Mouse (Mus musculus): ENCODE results near the gene Ttc30a2. TPM values are rescaled to one million over a fixed set of nuclear protein-coding genes. Genes with fewer than 3 reads are reported as not detected.
A peak's percentile ranks its signal among the peaks of the same experiment; 100 is the strongest.
"Not testable (repeated sequence)": the region's sequence is repeated elsewhere in the genome, so short reads cannot be mapped to it uniquely, and the experiment has no call there.

The Ttc30a2 gene
- total RNA-seq (2021), result under 1 TPM in 1 of 2 experiments, not detected in 1; 0.27 TPM

DNA sequence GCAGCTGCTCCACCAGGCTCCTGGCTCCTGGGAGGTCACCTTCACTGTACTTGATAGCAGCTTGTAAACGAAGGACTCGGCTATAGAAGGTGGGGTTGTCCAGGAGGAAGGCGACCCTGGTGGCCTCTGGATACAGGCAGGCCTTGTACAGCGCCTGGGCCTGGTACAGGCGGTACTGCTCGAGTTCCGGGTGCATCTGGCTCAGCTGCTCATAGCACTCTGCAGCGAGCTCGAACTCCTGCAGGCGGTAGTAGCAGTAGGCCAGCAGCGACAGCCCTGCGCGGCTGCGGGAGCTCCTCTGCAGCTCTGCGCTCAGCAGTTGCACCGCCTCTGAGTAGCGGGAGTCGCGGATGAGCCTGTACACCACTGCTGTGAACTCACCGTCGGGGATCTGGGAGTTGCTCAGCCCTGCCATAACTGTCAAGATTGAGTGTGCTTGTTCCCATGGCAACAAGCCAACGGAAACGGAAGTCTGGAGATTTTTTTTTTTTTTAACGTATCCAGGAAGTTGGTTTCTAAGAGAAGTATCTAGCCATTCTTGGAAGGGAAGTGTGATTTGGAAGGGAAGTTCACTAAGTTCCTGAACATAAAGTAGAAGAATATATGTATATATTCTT lies at the start of gene Ttc30a2:
Gene Ttc30a2 (minus strand): TSS at position 419 of the 617 bp plus-strand sequence.
- not testable (repeated sequence) for DNase-seq (ENCODE audit: extremely low spot score in 1 of 2, low spot score in 1 of 2)

DNA sequence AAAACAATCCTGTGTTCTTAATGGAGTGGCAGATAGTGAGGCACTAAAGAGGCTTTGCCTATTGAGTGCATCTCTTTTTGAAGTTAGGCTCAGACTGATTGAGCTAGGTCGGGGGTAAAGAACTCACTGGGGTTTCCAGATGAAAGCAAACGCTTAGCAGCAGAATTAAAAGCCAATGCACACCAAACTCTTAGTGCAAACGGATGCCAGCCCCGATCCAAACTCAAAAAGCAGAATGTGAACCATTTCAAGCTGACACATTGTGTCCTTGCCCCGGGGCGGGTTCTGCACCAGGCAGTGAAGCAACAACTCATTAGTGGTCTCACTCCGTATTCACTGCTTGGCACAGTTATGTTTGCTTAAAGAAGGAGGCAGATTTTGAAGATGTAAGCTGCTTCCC lies 38.9 kb upstream of the Ttc30a2 start:
- no peak for DNase-seq (ENCODE audit: extremely low spot score in 1 of 2, low spot score in 1 of 2)

DNA sequence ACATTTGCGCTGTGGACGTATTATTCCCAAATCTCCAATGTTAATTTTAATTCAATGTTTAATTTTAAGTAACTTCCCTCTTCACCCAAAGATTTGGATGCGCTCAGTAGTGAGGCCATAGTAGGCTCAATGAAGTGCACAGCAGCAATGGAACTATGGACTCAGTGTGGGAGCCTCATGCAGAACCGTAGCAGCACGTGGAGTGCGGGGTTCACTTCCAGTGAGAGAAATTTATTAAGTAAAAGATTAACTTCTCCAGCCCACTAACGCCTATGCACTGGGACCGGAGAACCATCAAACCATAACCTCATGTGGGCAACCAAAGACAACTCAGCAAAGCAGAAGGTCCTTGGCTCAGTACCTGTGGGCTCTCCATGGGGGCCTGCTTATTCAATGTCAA lies 38.2 kb upstream of the Ttc30a2 start:
- no peak for DNase-seq (ENCODE audit: extremely low spot score in 1 of 2, low spot score in 1 of 2)

DNA sequence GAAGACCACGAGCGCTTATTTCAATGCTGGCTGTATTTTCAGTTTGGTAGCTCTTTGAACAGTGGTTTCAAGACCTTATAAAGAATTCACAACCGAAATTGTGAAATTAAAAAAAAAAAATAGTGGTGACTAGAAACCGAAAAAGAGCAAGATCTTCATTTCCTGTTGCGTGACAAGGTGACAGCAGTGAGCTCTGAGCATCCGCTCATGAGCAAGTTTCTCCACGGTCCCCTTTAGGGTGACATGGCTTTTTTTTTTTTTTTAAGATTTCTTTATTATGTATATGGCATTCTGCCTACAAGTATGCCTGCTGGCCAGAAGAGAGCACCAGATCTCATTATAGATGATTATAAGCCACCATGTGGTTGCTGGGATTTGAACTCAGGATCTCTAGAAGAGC lies 37.5 kb upstream of the Ttc30a2 start:
- no peak for DNase-seq (ENCODE audit: extremely low spot score in 1 of 2, low spot score in 1 of 2)

DNA sequence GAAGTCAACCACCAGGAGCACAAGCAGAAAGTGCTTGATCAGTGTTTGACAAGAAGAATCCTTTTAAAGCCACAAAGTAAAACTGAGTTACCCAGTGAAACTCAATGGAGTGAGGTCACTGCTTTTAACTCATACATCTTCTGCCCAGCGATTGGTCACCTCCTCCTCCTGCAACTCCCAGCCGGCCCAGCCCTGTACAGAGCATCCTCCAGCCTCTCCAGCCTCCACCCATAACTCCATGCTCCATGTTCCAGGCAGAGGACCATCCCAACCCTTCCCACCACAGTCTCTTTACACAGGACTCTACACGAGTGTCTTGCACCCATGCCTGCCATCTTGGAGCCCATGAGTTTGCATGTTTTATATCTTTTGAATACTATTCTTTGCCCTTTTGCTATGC lies 36.7 kb upstream of the Ttc30a2 start:
- DNase-seq (ENCODE audit: extremely low spot score in 1 of 2, low spot score in 1 of 2), result no peak

DNA sequence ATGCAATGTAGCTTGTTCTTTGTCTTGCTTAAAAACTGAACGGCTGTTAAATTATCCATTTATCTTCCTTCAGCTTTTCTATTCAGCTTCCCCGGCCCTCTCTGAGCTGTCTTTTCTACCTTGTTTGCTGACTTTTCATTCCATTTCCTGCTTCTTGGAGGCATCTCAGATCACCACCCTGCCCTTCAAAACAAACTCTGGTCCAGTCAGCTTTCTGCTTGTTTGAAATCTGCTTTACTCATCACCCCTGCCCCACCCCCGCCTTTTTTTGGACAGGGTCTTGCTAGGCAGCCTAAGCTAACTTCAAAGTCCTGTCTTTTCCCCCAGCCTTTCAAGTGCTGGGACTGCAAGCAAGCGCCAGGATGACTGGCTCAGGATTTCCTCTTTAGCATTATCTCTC lies 28.2 kb upstream of the Ttc30a2 start:
- no peak for DNase-seq (ENCODE audit: extremely low spot score in 1 of 2, low spot score in 1 of 2)

DNA sequence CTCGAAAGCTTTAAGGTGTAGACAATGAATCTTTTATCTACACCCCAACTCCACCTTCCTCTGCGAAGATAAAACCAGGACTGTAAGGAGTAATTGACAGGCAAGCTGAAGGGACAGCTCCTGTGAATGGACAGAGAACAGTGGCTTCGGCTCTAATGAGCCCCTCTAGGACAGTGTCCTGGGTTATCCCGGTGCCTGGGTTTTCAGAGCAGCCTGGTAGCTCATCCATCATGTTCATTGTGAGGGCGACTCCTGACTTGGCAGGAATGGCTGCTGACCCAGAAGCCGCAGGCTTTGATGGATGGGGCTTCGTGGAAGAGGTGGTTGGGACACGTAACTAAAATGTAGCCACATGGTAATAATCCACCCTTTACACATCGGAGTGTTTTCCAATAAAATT lies 24.9 kb upstream of the Ttc30a2 start:
- DNase-seq (ENCODE audit: extremely low spot score in 1 of 2, low spot score in 1 of 2), result no peak

DNA sequence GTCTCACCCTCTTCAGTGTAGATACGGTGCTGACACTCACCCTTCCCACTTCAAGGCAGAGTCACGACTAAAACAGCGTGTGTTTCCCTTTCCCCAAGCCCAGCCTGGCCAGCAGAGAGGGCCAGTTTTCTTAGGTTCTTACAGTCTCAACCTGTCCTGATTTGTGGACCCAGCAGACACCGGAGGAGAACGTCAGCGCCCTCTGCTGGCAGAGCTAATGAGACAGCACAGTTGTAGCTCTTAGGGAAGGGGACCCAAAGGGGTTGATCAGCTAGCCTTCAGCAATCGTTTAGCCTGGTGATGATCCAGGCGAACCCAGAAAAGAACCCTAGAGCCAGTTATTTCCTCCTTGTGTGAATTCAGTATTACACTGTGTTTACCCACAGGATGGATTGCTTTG lies 23.4 kb upstream of the Ttc30a2 start:
- DNase-seq (ENCODE audit: extremely low spot score in 1 of 2, low spot score in 1 of 2), result peak; percentile 64 to 87

DNA sequence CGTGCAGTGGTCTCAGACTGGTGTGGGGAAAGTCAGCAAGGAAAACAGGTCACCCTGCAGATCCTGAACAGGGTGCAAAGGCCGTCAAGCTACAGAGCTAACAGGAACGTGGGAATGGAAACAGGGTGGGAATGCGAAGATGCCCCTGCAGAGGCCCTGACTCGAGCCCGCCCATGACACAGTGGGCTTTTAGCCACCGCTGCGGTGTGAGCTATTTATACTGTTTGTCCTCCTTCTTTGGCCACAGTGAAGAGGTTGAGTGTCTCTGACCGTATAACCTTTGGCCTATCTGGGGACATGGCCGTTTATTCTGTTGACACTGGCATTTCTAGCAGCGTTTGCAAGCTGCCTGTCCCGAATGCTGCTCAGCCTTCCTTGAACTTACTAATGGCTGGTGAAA lies 21.7 kb upstream of the Ttc30a2 start:
- no peak for DNase-seq (ENCODE audit: extremely low spot score in 1 of 2, low spot score in 1 of 2)

DNA sequence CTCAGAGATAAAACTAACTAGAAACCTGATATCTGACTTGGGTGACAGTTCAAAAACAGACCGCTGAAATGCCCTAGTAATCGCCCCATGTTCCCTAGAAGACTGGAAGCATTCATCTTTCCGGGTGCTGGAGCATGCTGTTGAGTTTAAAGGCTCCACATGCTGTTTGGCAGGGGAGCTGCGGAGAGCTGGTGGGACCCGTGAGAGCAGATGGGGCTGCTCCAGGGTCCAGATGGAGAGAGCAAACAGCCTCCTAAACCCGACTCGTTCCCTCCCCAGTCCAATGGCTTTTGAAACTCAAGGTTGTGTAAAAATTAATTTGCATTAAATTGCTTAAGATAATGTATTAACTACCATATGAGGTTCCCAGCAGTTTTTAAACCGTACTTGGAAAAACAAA lies 20.7 kb upstream of the Ttc30a2 start:
- DNase-seq (ENCODE audit: extremely low spot score in 1 of 2, low spot score in 1 of 2), result peak in 1 of 2 experiments; percentile 33

DNA sequence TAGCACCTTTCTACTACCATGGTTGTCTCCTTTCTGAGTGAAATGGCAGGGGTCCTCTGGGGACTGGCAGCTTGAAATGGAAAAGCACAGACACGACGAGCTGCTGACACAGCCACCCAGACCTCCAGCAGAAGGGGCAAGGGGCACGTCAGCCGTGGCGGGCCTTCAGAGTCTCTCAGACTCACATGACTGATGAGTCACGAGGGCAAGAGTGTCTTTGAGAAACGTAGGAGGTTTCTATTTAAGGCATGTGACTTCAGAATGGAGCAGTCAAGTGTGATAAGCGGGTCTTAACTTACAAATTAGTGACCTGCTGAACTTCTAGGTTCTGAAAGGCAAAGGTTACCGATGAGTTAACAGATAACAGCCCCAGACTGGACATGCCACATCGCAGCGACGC lies 19.8 kb upstream of the Ttc30a2 start:
- no peak for DNase-seq (ENCODE audit: extremely low spot score in 1 of 2, low spot score in 1 of 2)

DNA sequence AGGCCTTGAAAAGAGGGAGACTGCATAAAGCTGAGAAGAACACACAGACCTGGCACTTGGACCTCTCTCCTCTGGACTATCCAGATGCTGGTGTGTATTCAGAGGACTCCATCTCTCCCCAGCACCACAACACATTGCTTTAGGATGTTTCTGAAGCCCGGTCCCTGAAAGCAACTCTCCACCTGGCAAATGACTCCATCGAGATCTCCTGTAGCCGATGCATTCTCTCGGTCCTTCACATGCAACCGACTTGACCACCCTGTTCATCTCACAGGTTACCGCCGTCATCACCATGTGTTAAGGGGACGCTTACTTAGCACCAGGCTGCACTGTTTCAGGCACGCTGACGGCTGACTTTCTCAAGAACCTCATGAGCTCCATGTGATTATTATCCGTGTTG lies 16.9 kb upstream of the Ttc30a2 start:
- no peak for DNase-seq (ENCODE audit: extremely low spot score in 1 of 2, low spot score in 1 of 2)

DNA sequence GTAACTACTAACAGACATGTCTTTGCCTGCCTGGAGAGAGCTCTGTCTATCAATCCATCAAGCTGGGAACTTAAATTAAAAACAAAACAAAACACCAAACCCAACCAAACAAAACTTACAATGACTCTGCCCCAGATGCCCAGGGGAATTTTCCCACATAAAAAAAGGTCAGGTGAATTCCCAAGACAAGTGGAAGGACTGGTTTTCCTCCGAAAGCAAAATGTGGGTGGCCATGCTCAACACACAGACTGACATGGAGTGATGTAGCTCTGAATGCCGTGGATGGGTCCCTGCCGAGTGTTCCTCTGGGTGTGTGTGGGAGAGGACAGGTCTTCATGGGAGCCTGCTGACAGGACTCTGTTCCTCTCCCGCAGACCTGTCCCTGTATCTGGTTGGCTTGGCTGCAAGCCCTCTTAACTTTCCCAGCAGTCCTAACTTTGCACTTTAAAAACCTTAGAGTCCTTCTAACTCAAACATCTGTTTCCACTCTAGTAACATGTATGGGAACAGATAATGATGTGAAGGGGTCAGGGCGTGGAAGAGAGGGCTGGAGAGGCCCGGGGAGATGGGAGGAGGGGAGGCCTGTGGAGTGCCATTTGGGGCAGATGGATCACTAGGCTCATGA lies 13.7 kb upstream of the Ttc30a2 start:
- DNase-seq (ENCODE audit: extremely low spot score in 1 of 2, low spot score in 1 of 2), result no peak

DNA sequence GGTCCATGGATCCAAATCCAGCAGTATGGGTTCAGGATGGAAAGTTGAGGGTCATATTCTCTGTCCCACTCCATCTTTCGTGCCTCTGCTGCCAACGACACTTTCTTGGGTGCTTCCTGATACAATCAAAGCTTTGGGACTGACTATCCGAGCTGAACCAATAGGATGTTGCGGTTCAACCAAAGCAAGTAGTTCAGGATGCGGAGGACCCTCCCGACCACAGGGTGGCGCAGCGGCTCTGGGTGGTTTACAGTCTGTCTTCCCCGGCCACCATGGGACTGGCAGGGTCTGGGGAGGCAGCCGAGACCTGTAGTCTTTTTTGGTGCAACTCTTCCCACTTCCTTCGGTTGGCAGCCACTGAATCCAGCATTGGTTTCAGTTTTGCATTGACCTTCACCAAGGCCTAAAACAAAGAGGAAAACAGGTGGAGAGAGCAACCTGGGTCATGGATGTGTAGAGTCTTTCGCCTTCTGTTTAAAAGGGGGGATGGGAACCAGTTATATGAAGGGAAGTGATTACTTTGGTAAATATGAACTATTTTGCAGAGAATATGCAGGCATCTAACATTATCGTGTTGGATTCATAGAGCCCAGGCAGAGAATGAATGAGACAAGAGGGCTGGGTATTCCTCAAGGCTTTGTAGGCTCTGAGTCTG lies 13.0 kb upstream of the Ttc30a2 start:
- peak in 1 of 2 experiments; percentile 63 for DNase-seq (ENCODE audit: extremely low spot score in 1 of 2, low spot score in 1 of 2)

DNA sequence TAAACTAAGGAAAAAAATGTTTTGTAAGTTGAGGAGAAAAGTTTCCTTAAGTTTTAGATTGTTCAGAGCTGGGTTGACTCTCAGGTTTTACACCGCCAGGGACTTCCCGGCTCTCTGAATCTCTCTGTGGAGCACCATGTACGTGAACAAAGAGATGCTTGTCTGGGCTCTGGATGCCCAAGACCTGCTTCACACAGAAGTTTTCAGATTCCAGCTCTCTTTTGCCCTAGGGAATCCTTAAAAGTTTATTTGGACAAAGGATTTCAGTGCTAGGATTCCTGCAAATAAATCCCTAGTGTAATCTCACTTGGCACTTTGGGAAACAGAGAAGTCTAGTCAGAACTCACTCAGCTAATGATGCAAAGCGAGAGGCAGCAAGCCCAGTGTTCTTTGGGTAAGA lies 11.7 kb upstream of the Ttc30a2 start:
- no peak for DNase-seq (ENCODE audit: extremely low spot score in 1 of 2, low spot score in 1 of 2)

DNA sequence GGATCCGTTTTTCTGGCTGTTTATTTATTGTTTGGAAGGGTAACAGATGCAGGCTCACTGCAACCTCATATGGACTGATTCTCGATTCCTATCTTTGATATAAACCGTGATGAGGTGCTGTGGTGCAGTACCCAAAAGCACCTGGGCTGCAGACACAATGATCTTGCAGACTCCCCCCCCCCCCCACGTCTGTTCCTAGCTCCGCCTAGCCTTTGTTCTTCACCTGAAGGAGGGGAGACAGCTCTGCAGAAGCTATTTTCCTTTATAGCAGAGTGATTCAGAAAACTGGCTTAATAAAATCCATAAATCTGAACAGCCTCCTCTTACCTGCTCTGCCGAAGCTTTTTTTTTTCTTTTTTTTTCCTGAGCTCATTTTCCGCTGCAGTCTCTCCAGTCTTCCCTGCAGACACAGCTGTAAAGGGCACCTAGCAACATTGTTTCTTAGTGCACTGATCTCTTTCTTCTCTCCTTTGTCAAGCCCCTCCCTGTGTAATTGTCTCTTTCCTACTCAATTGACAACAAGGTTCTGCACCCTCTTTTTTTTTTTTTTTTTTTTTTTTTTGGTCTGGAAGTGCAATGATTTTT lies 10.9 kb upstream of the Ttc30a2 start:
- no peak for DNase-seq (ENCODE audit: extremely low spot score in 1 of 2, low spot score in 1 of 2)

DNA sequence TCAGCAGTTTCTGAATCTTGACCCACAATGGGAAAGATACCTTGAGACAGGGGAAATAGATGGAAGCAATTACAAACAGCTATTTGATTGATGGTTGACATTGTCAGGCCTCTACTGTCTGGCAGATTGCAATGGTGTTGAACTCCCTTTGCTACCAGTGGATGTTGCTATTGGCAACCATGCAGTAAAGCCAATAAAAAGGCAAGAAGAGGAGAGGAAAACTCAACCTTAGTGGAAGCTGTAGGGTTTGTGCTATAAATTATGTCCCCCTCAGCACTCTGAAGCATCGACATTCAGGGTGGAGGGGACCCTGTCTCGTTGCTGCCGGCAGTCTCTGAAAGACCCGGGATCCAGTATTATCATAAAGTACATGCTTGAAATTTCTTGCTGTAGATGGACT lies 10.4 kb upstream of the Ttc30a2 start:
- DNase-seq (ENCODE audit: extremely low spot score in 1 of 2, low spot score in 1 of 2), result no peak

DNA sequence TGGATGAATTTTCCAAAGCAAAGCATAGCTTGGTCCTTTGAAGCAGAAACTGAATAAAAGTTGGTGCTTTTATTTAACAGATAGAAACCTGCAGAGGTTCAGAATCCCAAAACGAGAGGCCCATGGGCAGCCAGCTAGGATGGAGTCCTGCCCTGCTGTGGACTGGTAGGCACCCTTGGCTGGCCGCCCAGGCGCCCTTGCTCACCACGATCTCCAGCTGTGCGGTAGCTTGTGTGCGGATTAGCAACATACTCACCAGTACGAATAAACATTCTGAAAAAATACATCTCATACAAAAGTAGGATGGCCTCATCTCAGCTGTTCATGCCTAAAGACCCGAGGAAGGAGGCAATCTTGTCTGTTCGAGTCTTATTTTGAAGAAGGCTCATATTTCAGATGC lies 9.8 kb upstream of the Ttc30a2 start:
- DNase-seq (ENCODE audit: extremely low spot score in 1 of 2, low spot score in 1 of 2), result no peak

DNA sequence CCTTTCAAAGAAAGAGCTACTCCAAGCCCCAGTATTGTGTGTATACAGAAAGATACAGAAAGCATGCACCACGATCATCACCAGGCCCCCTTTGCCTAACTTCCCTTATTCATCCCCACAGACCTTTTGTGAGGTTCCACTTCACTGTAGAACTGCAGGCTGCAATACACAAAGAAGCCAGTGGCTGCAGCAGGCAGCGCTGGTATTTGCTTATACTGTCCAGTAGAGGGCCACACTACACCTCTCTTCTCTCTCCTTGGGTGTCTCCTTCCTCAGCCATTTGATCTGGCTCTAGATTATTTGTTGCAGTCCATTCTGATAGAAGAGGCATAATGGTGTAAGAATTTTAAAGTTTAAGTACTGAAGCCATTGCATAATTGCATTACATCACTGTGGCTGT lies 7.2 kb upstream of the Ttc30a2 start:
- peak in 1 of 2 experiments; percentile 35 for DNase-seq (ENCODE audit: extremely low spot score in 1 of 2, low spot score in 1 of 2)

DNA sequence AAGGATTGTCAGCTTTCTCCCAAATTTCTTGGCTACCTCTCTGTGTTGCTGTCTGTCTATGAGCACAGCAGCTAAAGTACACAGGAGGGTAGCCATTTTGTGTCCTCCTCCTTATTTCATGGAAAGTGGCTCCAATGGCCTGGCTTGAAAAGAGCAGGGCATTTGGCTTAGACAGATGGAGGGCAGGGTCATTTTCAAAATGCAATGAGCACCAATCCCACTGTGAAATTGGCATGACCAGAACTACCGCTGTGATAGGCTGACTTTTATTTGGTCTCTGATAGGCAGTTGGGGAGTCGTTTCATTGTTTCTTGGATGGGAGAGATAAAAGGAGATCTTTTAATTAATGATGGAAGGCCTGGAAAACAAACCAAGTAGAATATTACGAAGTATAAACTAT lies 5.9 kb upstream of the Ttc30a2 start:
- no peak for DNase-seq (ENCODE audit: extremely low spot score in 1 of 2, low spot score in 1 of 2)

DNA sequence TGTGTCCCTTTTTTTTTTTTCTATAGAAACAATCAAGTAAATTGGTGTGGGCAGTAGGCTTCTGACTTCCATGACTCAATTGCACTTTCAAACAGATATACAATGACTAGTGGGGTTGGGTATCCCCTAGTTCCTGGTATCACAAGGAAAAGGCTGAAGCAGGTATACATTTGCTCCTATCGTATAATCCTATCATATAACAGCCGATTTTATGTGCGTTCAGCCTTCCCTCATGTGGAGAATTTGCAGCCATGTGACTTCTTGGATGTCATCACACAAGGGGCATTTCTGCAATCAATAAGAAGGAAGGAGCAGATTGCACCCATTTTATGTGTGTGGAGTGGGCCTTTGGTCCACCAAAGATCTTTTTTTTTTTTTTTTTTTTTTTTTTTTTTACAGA lies 5.1 kb upstream of the Ttc30a2 start:
- DNase-seq (ENCODE audit: extremely low spot score in 1 of 2, low spot score in 1 of 2), result no peak

DNA sequence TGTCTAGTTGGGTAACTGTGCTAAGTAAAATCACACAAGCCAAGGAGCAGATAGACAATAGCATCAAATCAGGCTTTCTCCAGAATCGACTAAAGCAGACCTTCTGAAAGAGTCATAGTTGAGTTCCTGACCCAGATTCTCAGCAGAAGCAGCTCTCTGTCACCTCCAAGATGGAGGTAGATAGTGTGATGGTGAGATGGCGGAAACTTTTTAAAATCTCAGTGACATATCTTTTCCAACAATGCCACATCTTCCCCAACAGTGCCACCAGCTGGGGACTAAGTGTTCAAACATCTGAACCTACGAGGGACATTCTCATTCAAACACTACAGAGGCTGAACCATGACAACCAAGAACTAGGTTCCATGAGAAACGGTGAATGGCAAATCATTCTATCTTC lies 4.7 kb upstream of the Ttc30a2 start:
- no peak for DNase-seq (ENCODE audit: extremely low spot score in 1 of 2, low spot score in 1 of 2)

Measured in layer of hippocampus, postnatal 25 days (tissue).